In genomic region chr10:111609889-111610288, GRCm38 (mm10) we compare ENCODE assay signal across 17 mouse cellular contexts.
"Had no signal": no experiment of that assay in that cellular context is flagged by ENCODE, and none has a peak within 500 bp of the region (broad histone marks: within the 10 kb centered on the region; RNA-seq: fewer than 3 reads in every experiment).

No protein-coding gene starts in this region.

- H3K27ac ChIP-seq: lung, embryonic 15.5 days; macrophage; midbrain, embryonic 13.5 days; midbrain, embryonic 15.5 days; neural tube, embryonic 12.5 days; stomach, embryonic 15.5 days; stomach, postnatal 0 days had no signal

- DNase-seq: lung, adult 2 months; lung, postnatal 14 days; lung, postnatal 36 days; right cerebral cortex, postnatal 14 days; thymus, adult 2 months; thymus, postnatal 25 days; thymus, postnatal 4 days had no signal

- H3K36me3 ChIP-seq: lung, embryonic 15.5 days; midbrain, embryonic 13.5 days; midbrain, embryonic 15.5 days; neural tube, embryonic 12.5 days; stomach, embryonic 15.5 days had no signal

- H3K27me3 ChIP-seq: lung, embryonic 15.5 days; midbrain, embryonic 13.5 days; midbrain, embryonic 15.5 days; neural tube, embryonic 12.5 days; stomach, embryonic 15.5 days had no signal

- H3K9ac ChIP-seq: lung, embryonic 15.5 days; midbrain, embryonic 13.5 days; midbrain, embryonic 15.5 days; neural tube, embryonic 12.5 days; stomach, embryonic 15.5 days had no signal

- H3K4me2 ChIP-seq: lung, embryonic 15.5 days; midbrain, embryonic 11.5 days; midbrain, embryonic 13.5 days; midbrain, embryonic 15.5 days; neural tube, embryonic 12.5 days; stomach, embryonic 15.5 days had no signal

- H3K4me1 ChIP-seq: midbrain, embryonic 13.5 days; midbrain, embryonic 15.5 days; neural tube, embryonic 12.5 days; stomach, embryonic 15.5 days had no signal

- H3K9me3 ChIP-seq: lung, embryonic 15.5 days; megakaryocyte, embryonic 14.5 days; midbrain, embryonic 13.5 days; midbrain, embryonic 15.5 days; neural tube, embryonic 12.5 days; stomach, embryonic 15.5 days had no signal

- ATAC-seq: lung, postnatal 0 days; midbrain, embryonic 13.5 days; midbrain, embryonic 15.5 days had no signal

- H3K4me3 ChIP-seq: lung, embryonic 15.5 days; megakaryocyte, embryonic 14.5 days; midbrain, embryonic 13.5 days; midbrain, embryonic 15.5 days; neural tube, embryonic 12.5 days; stomach, embryonic 15.5 days had no signal
